Mouse (Mus musculus) retina, embryonic 14.5 days (tissue): ENCODE data around the gene Hoxb3.

ENCODE experiments used
- DNase-seq: peaks from one replicate; pipeline ENCODE4 v3.0.0-alpha.2; 2015; ENCODE audit warnings: low spot score

Gene Hoxb3

DNA sequence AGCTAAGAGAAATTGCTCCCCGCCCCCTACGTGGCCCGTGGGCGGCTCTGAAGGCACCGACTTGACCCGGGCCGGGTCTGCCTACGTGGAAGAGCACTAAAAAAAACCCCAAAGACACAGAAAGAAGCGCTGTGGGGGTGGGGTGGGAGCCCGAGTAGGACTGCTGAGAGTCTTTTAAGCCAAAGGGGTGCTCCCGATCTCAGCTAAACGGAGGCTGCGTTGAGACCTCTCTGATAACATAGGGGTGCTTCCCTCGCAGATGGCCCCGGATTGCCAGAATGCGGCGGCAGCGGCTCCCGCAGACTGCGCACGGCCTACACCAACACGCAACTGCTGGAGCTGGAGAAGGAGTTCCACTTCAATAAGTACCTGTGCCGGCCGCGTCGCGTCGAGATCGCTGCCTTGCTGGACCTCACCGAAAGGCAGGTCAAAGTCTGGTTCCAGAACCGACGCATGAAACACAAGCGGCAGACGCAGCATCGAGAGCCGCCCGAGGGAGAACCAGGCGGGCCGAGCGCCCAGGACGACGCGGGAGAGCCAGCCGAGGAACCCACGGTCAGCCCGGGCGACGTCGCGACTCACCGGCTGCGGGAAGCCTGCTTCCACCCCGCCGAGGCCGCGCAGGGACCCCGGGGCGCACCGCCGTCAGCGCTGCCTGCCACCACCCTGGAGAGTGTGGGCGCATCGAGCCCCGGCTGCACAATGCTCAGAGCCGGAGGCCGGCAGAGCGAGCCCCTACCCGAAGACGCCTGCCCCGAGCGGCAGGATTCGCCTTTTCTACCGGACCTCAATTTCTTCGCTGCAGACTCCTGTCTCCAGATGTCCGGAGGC is 29.8 kb downstream of the Hoxb3 start:
- peak; percentile 61 for DNase-seq

DNA sequence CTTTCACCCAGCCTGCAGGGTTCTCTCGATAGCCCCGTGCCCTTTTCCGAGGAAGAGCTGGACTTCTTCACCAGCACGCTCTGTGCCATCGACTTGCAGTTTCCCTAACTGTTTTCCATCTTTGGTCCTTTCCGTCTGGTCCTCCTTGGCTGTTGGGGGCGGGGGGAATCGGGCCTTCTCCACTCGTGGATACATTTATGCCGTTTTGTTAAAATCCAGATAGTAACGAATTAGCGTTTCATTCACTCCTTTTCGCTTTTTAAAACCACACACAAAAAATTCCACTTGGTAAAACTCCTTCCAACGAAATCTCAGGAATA is 30.4 kb downstream of the Hoxb3 start:
- DNase-seq, result no peak

DNA sequence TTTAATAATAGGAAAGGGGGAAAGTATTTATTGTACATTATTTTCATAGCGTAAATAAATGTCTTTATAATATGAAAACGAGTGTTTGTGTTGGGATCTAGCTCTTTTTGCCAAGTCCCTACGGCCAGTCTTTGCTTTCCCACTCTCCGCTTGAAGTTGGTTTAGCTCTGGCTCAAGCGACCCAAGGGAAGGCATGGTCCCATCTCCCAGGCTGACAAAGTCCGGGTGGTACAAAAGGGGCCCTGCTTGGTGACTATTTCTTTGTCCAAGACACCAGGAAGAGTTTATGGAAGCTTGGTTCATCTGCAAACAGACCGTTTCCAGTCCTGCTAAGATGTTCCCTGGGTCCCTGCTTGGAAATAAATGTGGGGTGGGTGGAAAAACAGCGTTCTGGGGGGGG is 30.8 kb downstream of the Hoxb3 start:
- peak; percentile 63 for DNase-seq

DNA sequence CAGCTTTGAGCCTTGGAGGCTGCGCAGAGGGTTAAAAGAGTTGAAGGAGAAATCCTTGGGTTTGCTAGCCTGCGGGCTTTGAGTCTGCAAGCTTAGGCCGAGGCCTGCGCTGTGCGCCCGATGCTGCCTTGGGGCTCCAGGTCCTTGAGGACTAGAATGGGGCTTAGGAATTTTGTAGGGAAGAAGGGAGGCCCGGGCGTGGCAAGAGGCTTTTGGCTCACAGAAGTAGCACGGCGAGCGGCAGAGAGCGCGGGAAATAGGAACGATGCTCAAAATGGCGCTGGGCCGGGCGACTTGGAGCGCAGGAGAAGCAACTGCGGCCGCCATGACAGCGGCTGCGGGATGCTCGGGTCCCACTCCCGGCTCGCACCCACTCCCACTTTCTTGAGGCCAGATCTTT is 31.2 kb downstream of the Hoxb3 start:
- DNase-seq, result peak; percentile 64

DNA sequence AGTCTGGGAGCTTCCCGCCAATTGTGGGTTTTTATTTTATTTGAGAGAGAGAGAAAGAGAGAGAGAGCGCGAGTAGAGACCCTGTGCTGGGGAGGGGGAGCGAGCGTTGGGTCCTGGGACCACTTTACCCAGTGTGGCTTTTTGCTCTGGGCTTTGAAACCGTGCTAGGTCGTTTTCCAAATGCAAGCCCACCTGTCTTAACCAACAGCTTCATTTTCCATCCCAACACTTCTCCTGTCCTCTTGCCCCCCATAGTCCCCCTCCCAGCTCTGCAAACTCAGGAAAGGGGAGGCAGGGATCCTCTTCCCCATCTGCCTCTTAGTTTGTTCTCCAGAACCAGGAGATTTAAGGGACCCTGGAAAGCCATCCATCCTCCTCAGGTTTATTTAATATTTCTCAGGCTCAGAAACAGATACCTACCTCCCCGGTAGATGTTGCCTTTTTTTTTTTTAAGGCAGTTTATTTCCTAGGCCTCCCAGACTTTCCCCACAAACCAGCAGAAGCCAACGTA is 31.7 kb downstream of the Hoxb3 start:
- no peak for DNase-seq

DNA sequence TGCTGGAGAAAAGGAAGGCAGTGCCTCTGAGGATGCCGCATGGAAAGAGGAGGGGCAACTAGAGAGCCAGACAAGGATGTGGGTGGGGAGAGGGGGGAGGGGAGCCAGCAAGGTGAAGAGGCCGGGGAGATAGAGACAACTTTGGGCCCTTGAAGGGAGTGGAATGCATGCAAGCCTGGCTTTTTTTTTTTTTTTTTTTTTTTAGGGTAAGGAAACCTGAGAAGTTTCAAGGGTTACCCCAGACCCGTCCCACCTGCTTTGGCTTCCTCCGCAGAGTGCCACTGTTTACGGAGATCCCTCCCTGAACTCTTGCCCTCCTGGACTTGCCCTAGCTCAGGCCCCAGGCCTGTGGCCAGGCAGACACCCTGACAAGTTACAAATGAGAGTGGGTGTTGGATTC is 40.7 kb downstream of the Hoxb3 start:
- DNase-seq, result no peak

DNA sequence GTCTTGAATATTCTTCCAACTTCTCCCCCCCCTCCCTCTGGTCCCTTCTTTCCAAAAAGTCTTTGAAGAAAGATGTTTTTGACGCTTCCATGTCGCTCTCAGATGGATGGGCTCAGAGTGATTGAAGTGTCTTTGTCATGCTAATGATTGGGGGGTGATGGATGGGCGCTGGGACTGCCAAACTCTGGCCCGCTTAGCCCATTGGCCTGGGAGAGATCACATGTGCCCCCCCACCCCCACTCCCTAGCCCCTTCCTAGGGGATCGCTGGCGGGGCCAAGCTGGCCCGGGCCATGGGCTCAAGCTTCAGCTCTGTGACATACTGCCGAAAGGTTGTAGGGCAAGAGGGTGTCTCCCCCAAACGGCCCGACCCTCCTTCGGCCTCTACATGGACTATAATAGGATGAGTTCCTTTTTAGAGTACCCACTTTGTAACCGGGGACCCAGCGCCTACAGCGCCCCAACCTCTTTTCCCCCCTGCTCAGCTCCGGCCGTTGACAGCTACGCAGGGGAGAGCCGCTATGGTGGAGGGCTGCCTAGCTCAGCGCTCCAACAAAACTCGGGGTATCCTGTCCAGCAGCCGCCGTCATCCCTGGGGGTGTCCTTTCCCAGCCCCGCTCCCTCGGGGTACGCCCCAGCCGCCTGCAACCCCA is 42.4 kb downstream of the Hoxb3 start, which contains the start of gene Hoxb1:
TSS of gene Hoxb1 (plus strand) at position 312 of the 651 bp plus-strand sequence.
- DNase-seq, result no peak

DNA sequence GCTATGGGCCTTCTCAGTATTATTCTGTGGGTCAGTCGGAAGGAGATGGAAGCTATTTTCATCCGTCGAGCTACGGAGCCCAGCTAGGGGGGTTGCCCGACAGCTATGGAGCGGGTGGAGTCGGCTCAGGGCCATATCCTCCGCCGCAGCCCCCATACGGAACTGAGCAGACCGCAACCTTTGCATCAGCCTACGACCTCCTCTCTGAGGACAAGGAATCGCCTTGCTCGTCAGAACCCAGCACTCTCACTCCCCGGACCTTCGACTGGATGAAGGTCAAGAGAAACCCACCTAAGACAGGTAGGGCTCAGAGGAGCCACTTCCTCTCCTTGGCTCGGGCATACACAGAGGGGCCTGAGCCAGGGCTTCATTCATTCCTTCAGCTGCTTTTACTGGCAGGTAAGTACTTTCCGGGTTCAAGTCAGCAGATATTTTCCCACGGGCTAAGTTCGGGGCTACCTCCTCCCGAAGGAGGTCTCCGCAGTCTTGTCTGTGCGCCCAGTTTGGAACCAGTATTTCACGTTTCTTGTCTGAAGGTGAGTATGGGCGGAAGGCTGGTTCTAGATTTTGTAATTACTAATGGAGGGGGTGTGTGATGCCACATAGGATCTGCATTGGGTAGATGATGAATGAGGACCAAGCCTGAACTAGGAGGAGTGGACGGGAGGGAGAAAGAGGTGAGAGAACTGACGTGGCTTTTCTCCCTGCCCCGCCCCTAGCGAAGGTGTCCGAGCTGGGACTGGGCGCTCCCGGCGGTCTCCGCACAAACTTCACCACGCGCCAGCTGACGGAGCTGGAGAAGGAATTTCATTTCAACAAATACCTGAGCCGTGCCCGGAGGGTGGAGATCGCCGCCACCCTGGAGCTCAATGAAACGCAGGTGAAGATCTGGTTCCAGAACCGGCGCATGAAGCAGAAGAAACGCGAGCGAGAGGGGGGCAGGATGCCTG is 43.2 kb downstream of the Hoxb3 start:
- no peak for DNase-seq

DNA sequence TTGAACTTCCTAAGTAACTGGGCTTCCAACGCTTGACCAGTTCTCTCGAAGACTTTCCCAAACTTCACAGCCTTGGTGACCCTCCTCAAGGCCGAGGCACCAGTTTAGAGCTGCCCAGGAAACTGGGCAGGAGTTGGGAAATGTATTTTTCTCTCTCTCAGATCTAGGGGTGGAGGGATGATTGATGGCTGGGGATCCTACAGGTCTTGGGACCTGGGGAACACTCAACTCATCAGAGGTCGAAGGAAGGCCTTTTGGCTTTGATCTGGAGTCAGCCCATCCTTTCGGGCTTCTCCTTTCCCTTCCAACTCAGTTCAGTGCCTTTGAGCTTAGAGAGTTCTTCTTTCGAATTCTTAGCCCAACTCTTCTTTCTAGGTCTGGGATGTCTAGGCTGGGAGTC is 44.0 kb downstream of the Hoxb3 start:
- DNase-seq, result no peak

DNA sequence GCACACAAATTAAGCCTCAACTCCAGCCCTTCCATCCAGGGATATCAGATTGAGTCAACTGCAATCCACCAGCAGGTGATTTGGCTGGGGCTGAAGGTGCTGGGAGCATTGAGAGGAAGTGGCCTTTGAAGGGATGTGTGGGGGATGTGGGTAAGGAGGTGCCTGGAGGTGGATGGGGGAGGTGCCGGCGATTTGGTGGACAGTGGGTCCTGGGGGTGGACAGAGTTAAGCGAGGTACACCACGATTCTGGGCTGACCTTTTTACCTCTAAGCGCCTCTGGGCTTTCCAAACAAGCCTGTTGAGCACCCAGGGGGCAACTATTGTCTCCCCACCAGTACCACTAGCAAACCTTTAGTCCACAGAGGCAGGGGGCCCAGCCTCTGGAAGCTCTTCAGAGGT is 45.6 kb downstream of the Hoxb3 start:
- no peak for DNase-seq

DNA sequence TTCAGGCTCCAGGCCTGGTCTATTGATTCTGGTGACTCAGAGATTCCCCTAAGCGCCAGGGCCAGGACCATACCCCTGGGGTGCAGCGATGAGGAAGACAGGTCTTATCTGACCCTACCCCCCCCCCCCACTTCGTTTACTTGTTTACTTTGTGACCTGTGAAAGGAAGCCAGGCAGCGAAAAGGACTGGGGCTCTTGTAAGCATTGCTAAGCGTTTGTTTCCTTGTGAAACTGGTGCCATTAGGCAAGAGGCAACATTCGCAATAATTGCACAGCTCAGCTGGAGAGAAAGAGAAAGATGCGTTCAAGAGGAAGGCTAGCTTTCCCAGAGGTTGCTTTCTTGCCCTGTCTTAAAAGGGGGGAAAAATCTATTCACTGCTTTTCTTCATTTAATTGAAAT is 46.0 kb downstream of the Hoxb3 start:
- no peak for DNase-seq

DNA sequence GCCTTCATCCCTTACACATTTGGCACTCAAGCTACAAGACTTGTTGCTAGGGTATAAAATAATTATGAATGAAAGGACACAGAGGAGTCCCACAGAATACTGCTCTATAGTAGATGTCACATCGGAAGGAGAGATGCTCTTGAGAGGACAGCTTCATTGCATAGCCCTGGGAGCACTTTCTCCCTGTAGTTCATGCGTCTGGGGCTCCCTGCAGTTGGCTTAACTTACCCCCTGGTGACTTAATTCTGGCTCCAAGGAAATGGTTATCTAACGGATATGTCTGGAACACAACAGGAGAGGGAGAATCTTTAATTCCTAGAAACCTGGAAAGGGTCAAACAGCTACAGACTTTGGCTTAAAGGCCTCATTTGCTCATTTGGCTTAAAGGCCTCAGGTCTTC is 48.6 kb downstream of the Hoxb3 start:
- no peak for DNase-seq

DNA sequence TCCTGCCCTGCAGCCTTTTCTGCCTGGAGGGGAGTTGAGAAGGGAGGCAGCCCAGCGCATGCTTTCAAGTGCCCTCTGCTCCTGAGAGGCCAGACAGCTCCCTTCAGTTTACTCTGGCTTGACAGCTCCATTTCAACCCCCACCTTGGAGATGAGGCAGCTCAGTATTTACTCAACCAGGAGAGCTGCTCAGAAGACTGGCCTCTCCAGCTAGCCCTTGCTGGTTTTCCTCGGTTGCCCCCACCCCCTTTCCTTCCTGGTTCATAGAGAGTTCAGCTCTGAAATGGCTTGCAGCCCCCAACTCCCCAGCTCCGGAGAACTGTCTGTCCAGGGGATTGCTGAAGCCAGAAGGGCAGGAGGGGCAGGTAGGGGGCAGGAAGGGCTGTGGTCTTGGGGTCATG is 49.4 kb downstream of the Hoxb3 start:
- DNase-seq, result no peak

DNA sequence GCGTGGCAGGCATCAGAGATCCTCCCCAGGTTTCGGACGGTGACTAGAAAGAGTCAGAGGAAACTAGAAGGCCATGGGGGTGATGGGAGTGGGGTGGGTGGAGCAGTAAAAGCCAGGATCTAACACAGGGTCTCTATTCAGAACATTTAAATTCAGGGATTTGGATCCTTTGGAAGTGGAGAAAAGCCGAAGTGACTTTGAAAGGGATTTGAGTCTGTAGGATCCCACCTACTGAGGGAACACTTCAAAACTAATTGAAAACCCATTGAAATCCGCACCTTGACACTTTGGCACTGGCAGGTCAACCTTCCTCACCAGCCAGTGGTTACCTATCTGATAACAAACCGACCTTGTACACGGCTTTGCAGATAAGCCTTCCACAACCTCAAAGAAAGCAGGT is 51.7 kb downstream of the Hoxb3 start:
- no peak for DNase-seq

DNA sequence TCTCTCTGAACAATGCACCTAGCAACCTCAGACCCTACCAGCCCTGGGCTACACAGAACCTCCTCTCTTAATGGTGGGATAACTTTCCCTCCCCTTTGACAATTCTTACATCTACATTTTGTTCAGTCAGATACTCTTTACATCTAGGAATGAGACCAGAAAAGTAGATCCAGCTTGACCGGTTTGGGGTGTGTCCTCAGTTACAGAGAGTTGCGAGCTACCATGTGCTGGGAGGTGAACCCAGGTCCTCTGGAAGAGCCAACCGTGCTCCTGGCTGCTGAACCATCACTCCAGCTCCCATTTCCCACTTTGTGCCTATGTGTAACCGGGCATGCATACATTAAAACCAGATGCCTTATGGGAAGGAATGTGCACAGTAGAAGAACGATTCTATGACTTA is 60.3 kb downstream of the Hoxb3 start:
- DNase-seq, result no peak

DNA sequence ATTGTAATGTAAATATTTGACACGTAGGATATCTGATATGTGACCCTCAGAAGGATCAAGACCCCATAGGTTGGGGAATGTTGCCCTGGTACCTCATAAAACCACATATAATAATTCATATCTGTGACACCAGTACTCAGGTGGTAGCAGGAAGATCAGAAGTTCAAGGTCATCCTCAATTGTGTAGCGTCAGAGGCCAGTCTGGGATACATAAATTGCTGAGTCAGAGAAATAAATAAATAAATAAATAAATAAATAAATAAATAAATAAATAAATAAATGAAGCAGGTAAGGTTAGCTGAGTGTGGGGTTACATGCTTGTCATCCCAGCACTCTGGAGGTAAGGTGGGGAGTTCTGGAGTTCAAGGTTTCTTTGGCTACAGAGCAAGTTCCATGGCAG is 64.5 kb downstream of the Hoxb3 start:
- DNase-seq, result no peak

DNA sequence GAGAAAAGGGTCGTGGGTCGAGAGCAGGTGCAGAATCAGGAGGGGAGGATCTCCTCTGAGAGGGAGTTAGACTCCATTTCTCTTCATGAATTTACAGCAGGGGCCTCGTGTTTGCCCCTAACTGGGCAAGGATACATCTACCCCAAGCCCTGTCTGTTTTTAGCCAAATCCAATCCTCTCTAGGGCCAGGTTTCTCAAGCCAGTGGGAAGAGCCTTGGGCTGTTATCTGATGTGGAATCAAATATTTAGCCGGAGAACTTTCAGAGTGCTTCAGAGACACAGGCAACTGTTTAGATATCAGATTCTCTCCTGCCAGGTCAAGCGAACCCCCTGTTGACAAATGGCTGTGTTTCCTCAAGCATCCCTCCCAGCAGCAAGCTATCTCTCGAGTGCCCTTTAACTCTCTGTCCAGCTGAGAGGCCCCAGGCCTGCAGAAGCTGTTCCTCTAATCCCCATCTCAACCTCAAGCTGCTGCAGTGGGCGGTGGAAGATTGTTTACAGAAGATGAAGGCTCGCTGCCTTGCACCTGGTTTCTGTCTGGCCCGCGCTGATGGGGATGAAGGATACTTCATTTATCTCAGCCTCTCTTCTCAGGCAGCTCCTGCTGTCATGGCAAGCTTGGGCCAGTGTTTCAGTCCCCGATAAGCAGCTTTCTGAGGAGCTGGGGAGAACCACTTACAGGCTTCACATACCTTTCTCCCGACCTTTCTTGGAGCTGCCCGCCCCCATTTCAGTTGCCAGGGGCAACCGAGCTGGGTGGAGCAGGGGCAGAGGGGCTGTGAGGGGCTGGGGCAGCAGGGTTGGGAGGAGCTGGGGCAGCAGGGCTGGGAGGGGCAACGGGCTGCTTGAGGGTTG is 73.9 kb downstream of the Hoxb3 start:
- peak; percentile 39 for DNase-seq
